ENCODE assay signal across 15 mouse cellular contexts in genomic region chr14:62456239-62456747, GRCm38 (mm10). TPM values are rescaled to one million over a fixed set of nuclear protein-coding genes. Genes with fewer than 3 reads are reported as not detected.
DNase-seq lines count a peak whose midpoint lies in the region; ATAC-seq and TF ChIP-seq lines count a peak whose summit lies in the region.
"Had no signal": no experiment of that assay in that cellular context is flagged by ENCODE, and none has a peak within 500 bp of the region (broad histone marks: within the 10 kb centered on the region; RNA-seq: fewer than 3 reads in every experiment).

Gucy1b2 (minus strand) TSS chr14:62456289.

- peak within 1 kb of the TSS; percentile 85 for H3K27ac ChIP-seq in forebrain, embryonic 12.5 days
- H3K27ac ChIP-seq in forebrain, embryonic 10.5 days, result no peak within 1 kb of the TSS
- no peak within 1 kb of the TSS for H3K27ac ChIP-seq in kidney, embryonic 14.5 days (ENCODE audit: low read depth, low read length)
- H3K27ac ChIP-seq in CH12.LX (ENCODE audit: insufficient read depth, low read depth), result no peak within 1 kb of the TSS
- H3K27ac ChIP-seq in hindbrain, postnatal 0 days, result peak within 1 kb of the TSS; percentile 58; the same call in 1 of the 2 replicates
- H3K27ac ChIP-seq in liver, embryonic 12.5 days, result no peak within 1 kb of the TSS
- H3K27ac ChIP-seq: limb, embryonic 10.5 days had no signal

- no peak within 1 kb of the TSS for H3K9ac ChIP-seq in forebrain, embryonic 12.5 days
- no peak within 1 kb of the TSS for H3K9ac ChIP-seq in kidney, embryonic 14.5 days (ENCODE audit: low read depth, low read length)
- peak within 1 kb of the TSS; percentile 54; the same call in 1 of the 2 replicates for H3K9ac ChIP-seq in CH12.LX (ENCODE audit: insufficient read depth, low read depth)
- no peak within 1 kb of the TSS for H3K9ac ChIP-seq in hindbrain, postnatal 0 days (replicated peaks; ENCODE audit: low read length)
- no peak within 1 kb of the TSS for H3K9ac ChIP-seq in liver, embryonic 12.5 days

- no peak for TF ChIP-seq POLR2A in CH12.LX (IDR thresholded peaks at IDR 0.05; ENCODE audit: low read depth, low read length)

- TF ChIP-seq RAD21 in CH12.LX (IDR thresholded peaks at IDR 0.05; ENCODE audit: low read depth, low read length), result no peak

- no peak within 1 kb of the TSS for H3K4me3 ChIP-seq in forebrain, embryonic 12.5 days (replicated peaks)
- no peak within 1 kb of the TSS for H3K4me3 ChIP-seq in forebrain, embryonic 10.5 days
- no peak within 1 kb of the TSS for H3K4me3 ChIP-seq in kidney, embryonic 14.5 days (ENCODE audit: low read length)
- H3K4me3 ChIP-seq in CH12.LX (replicated peaks in 1 of 3; ENCODE audit: low read depth in 2 of 3, low read length in 2 of 3, poor library complexity in 1 of 3), result no peak within 1 kb of the TSS
- H3K4me3 ChIP-seq in hindbrain, postnatal 0 days (ENCODE audit: low read length), result no peak within 1 kb of the TSS
- no peak within 1 kb of the TSS for H3K4me3 ChIP-seq in liver, embryonic 12.5 days
- H3K4me3 ChIP-seq: limb, embryonic 10.5 days had no signal

- TF ChIP-seq EP300 in CH12.LX (IDR thresholded peaks at IDR 0.05; ENCODE audit: low read length), result no peak

- H3K79me2 ChIP-seq in CH12.LX (replicated peaks; ENCODE audit: control insufficient read depth, extremely low read depth, insufficient read depth, poor library complexity, severe bottlenecking), result no peaks in the 10 kb centered on the region

- no peak; the same call in 1 of the 2 replicates for ATAC-seq in forebrain, embryonic 12.5 days (ENCODE audit: low FRiP score)
- ATAC-seq in kidney, embryonic 14.5 days (ENCODE audit: low FRiP score, low TSS enrichment), result no peak
- no peak for ATAC-seq in hindbrain, postnatal 0 days
- no peak for ATAC-seq in liver, embryonic 12.5 days

- no peak for TF ChIP-seq CTCF in CH12.LX (conservative IDR thresholded peaks at IDR 0.05 in 1 of 2, IDR thresholded peaks at IDR 0.05 in 1 of 2; ENCODE audit: low read depth in 2 of 2, low read length in 2 of 2)
- no peak for TF ChIP-seq CTCF in hindbrain, postnatal 0 days (IDR thresholded peaks at IDR 0.05; ENCODE audit: low read depth)

- in situ Hi-C loops in CH12.LX (cut with MboI; ENCODE audit: low pct_ligation_motif_present, low pct_unique_long_range_greater_than_20kb, low sequenced_read_pairs), result loop anchor here (5.0 to 25.0 kb wide), 4 partner anchors 199 to 894 kb away; partner anchors contain the start of gene Spryd7

- DNase-seq in forebrain, embryonic 10.5 days (ENCODE audit: extremely low spot score, low spot score), result no peak
- no peak for DNase-seq in kidney, adult 18-20 months
- no peak for DNase-seq in CH12.LX (ENCODE audit: extremely low read depth)
- no peak for DNase-seq in hindbrain, postnatal 0 days (ENCODE audit: low spot score)
- DNase-seq in thymus, postnatal 36 days, result no peak
- DNase-seq: gastrocnemius, postnatal 36 days; lung, postnatal 14 days; spleen, adult 18-20 months had no signal

- no peaks in the 10 kb centered on the region for H3K27me3 ChIP-seq in forebrain, embryonic 12.5 days
- no peaks in the 10 kb centered on the region for H3K27me3 ChIP-seq in forebrain, embryonic 10.5 days (ENCODE audit: poor library complexity, severe bottlenecking)
- no peaks in the 10 kb centered on the region for H3K27me3 ChIP-seq in kidney, embryonic 14.5 days (ENCODE audit: control insufficient read depth, insufficient read depth, low read length)
- H3K27me3 ChIP-seq in CH12.LX (replicated peaks), result no peaks in the 10 kb centered on the region
- no peaks in the 10 kb centered on the region for H3K27me3 ChIP-seq in hindbrain, postnatal 0 days (ENCODE audit: insufficient read depth, low read length)
- H3K27me3 ChIP-seq in liver, embryonic 12.5 days (replicated peaks), result no peaks in the 10 kb centered on the region

- H3K36me3 ChIP-seq in forebrain, embryonic 12.5 days (replicated peaks), result no peaks in the 10 kb centered on the region
- no peaks in the 10 kb centered on the region for H3K36me3 ChIP-seq in forebrain, embryonic 10.5 days (replicated peaks)
- no peaks in the 10 kb centered on the region for H3K36me3 ChIP-seq in kidney, embryonic 14.5 days (ENCODE audit: control insufficient read depth, insufficient read depth, low read length)
- H3K36me3 ChIP-seq in CH12.LX (replicated peaks in 1 of 2; ENCODE audit: control insufficient read depth in 1 of 2, insufficient read depth in 1 of 2, low read length in 1 of 2), result no peaks in the 10 kb centered on the region
- no peaks in the 10 kb centered on the region for H3K36me3 ChIP-seq in hindbrain, postnatal 0 days (ENCODE audit: insufficient read depth, low read length)
- H3K36me3 ChIP-seq in liver, embryonic 12.5 days, result no peaks in the 10 kb centered on the region
- H3K36me3 ChIP-seq: limb, embryonic 10.5 days had no signal

- peaks cover 33% of the 10 kb centered on the region for H3K4me1 ChIP-seq in forebrain, embryonic 12.5 days
- peaks cover 8% of the 10 kb centered on the region; the same call in 1 of the 2 replicates for H3K4me1 ChIP-seq in forebrain, embryonic 10.5 days
- H3K4me1 ChIP-seq in kidney, embryonic 14.5 days (ENCODE audit: control insufficient read depth, insufficient read depth, low read length), result no peaks in the 10 kb centered on the region
- no peaks in the 10 kb centered on the region for H3K4me1 ChIP-seq in CH12.LX (ENCODE audit: control insufficient read depth in 1 of 2, insufficient read depth in 2 of 2)
- H3K4me1 ChIP-seq in hindbrain, postnatal 0 days (ENCODE audit: insufficient read depth, low read length), result peaks cover 10% of the 10 kb centered on the region; the same call in 1 of the 2 replicates
- no peaks in the 10 kb centered on the region; the same call in 1 of the 2 replicates for H3K4me1 ChIP-seq in liver, embryonic 12.5 days
- H3K4me1 ChIP-seq: limb, embryonic 10.5 days had no signal

- dilution Hi-C loops in CH12.LX (cut with MboI; ENCODE audit: extremely low pct_ligation_motif_present, extremely low pct_unique_long_range_greater_than_20kb, low sequenced_read_pairs), result no loop called here

- no peaks in the 10 kb centered on the region for H3K9me3 ChIP-seq in forebrain, embryonic 12.5 days
- H3K9me3 ChIP-seq in forebrain, embryonic 10.5 days, result no peaks in the 10 kb centered on the region
- H3K9me3 ChIP-seq in kidney, embryonic 14.5 days (ENCODE audit: control insufficient read depth, low read length), result no peaks in the 10 kb centered on the region
- no peaks in the 10 kb centered on the region for H3K9me3 ChIP-seq in CH12.LX (replicated peaks; ENCODE audit: low read length)
- no peaks in the 10 kb centered on the region for H3K9me3 ChIP-seq in hindbrain, postnatal 0 days (ENCODE audit: low read length)
- no peaks in the 10 kb centered on the region for H3K9me3 ChIP-seq in liver, embryonic 12.5 days (replicated peaks)
- H3K9me3 ChIP-seq: limb, embryonic 10.5 days had no signal

- WGBS in forebrain, embryonic 12.5 days, result 68% methylated on average over 9 of the region's 9 CpGs
- WGBS in forebrain, embryonic 10.5 days, result 77% methylated on average over 9 of the region's 9 CpGs
- WGBS in kidney, embryonic 14.5 days, result 73% methylated on average over 9 of the region's 9 CpGs
- WGBS in hindbrain, postnatal 0 days, result 63% methylated on average over 9 of the region's 9 CpGs
- 60% methylated on average over 9 of the region's 9 CpGs for WGBS in liver, embryonic 12.5 days (ENCODE audit: insufficient replicate concordance)

- H3K4me2 ChIP-seq in forebrain, embryonic 12.5 days, result peak within 1 kb of the TSS; percentile 33; the same call in 1 of the 2 replicates
- peak within 1 kb of the TSS; percentile 26; the same call in 1 of the 2 replicates for H3K4me2 ChIP-seq in kidney, embryonic 14.5 days (replicated peaks; ENCODE audit: low read depth, low read length)
- peak within 1 kb of the TSS; percentile 95 for H3K4me2 ChIP-seq in CH12.LX (ENCODE audit: insufficient read depth, low read depth, poor library complexity, severe bottlenecking)
- peak within 1 kb of the TSS; percentile 45 for H3K4me2 ChIP-seq in hindbrain, postnatal 0 days (ENCODE audit: low read depth, low read length)
- no peak within 1 kb of the TSS for H3K4me2 ChIP-seq in liver, embryonic 12.5 days

TF ChIP-seq in CH12.LX, 34 proteins besides CTCF, POLR2A, EP300 and RAD21:
- no peak for TF ChIP-seq MAX (IDR thresholded peaks at IDR 0.05; ENCODE audit: low read length)
- TF ChIP-seq SMC3 (IDR thresholded peaks at IDR 0.05; ENCODE audit: low read depth, low read length), result no peak
- TF ChIP-seq JUN (IDR thresholded peaks at IDR 0.05; ENCODE audit: insufficient read depth, low read depth, low read length), result no peak
- no peak for TF ChIP-seq E2F4 (IDR thresholded peaks at IDR 0.05; ENCODE audit: insufficient replicate concordance, low read depth, low read length)
- no peak for TF ChIP-seq NRF1 (IDR thresholded peaks at IDR 0.05; ENCODE audit: low read depth, low read length)
- no peak for TF ChIP-seq PAX5 (IDR thresholded peaks at IDR 0.05; ENCODE audit: low read length)
- TF ChIP-seq ZKSCAN1 (IDR thresholded peaks at IDR 0.05; ENCODE audit: borderline replicate concordance, low read depth, low read length), result no peak

RNA-seq across cellular contexts. Expression of gene Gucy1b2, which starts in this region (rescaled TPM):
- 2.2 and 2.8 TPM in 2 replicates for polyA plus RNA-seq in forebrain, embryonic 12.5 days (2016; fragmentation: Nextera tagmentation; extraction: Ambion mirVana)
- 0.06 TPM in 1 of 2 replicates, not detected in the other for polyA plus RNA-seq in forebrain, embryonic 10.5 days (2016; fragmentation: Nextera tagmentation; extraction: Ambion mirVana)
- 0.07 TPM in 1 of 2 replicates, not detected in the other for polyA plus RNA-seq in kidney, embryonic 14.5 days (2014; fragmentation: Nextera tagmentation; extraction: Ambion mirVana)
- total RNA-seq in CH12.LX (2012; rRNA removed) (not detected in 2 replicates), CH12.LX (2014; rRNA removed) (not detected in 2 replicates)
- not detected in 2 replicates for polyA plus RNA-seq in CH12.LX (2012; ENCODE audit: insufficient read length, low read depth)
- total RNA-seq in hindbrain, postnatal 0 days (2014; rRNA removed), result 0.83 and 2.2 TPM in 2 replicates
- 0.80 and 0.83 TPM in 2 replicates for polyA plus RNA-seq in hindbrain, postnatal 0 days (2015; fragmentation: Nextera tagmentation; extraction: Ambion mirVana)
- polyA plus RNA-seq in liver, embryonic 12.5 days (2016; fragmentation: Nextera tagmentation; extraction: Ambion mirVana), result not detected in 2 replicates
- total RNA-seq: common myeloid progenitor, adult 5-6 weeks; ES-E14; gastrocnemius, postnatal 36 days; neutrophil, adult 5-6 weeks had no signal

Comparison
In these comparisons a context has a peak if more than half of its experiments do, and no peak if none do; other contexts are left out.
1. H3K27ac ChIP-seq: peak in forebrain, embryonic 12.5 days (single experiment) and hindbrain, postnatal 0 days (single experiment); none in forebrain, embryonic 10.5 days (single experiment), kidney, embryonic 14.5 days (single experiment), CH12.LX (single experiment) and liver, embryonic 12.5 days (single experiment).